Mouse (Mus musculus): ENCODE measurements at regions not wholly inside any gene's neighbourhood (a gene's known extent, or its start where the extent isn't known, plus 50 kb on each side); places are given as distances from the start of the nearest gene placed in this dataset.

DNA sequence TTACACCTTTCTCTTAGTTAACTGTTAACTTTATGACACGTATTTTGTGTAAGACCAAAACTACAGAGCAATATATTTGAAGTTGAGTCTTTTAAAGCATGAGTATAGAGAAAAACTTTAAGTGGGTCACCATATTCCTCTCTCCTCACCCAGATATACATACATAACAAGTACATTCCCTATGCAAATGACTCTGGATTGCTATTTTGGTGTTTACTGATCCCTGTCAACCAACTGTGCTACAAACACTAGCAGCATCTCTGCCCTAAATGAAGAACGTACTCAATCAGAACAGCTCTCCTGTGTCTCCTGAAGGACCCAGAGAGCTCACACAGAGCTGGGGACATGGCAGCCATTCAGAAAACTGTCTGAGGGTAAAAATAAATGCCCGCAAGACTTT, 363.4 kb upstream of the Rack1 start:
- TF ChIP-seq POLR2A (IDR thresholded peaks at IDR 0.05; ENCODE audit: borderline replicate concordance, control insufficient read depth, low read depth, low read length) (no peak), CTCF (IDR thresholded peaks at IDR 0.05; ENCODE audit: control insufficient read depth, insufficient read depth, low read length) (no peak)
